Mouse (Mus musculus): ENCODE measurements at regions not wholly inside any gene's neighbourhood (a gene's known extent, or its start where the extent isn't known, plus 50 kb on each side); places are given as distances from the start of the nearest gene placed in this dataset.

DNA sequence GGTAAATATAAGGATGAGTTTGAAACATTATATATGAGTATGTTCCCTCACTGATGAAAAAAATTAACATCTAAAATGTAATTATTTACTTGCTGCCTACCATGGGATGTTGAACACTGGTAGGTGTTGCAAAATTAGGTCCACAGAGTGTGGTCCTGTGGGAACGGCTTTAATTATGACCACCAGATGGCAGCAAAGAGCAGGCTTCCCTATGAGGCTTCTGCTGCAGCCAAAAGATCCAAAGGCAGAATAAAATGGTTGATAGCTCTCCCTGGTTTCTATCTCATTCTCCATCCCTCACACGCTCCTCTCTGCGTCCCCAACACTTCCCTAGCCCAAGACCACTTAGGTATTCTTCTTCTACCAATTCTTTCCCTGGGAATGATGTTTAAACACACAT is 54.6 kb upstream of the Cit start:
- 0 out of 2 replicates have a peak, but pooled peaks have one; percentile 43 for ATAC-seq (replicated peaks; ENCODE audit: insufficient number of reproducible peaks, low FRiP score, low TSS enrichment, poor library complexity, severe bottlenecking)
